In the genomic region with DNA sequence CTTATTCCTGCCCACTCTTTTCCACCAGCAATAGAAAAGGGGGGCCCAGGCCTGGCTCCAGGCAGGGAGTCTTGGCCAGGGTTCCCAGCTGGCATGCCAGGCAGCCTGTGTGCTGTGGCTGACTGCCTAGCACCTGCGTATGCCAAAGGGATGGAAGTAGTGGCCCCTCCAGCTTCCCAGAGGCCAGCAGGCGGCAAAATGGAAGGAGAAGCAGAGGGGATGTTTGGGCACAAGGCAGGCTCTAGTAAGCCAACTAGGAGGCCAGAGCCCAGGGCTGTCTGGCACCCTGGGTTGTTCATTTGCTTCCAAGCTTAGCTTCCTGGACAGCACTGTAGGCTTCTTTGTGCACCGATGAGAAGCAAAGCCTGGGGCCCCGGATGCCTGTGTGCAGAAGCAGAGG, we compare ENCODE assay signal across 12 mouse cellular contexts. TPM values are rescaled to one million over a fixed set of nuclear protein-coding genes. Genes with fewer than 3 reads are reported as not detected.
A peak's percentile ranks its signal among the peaks of the same experiment; 100 is the strongest.
DNase-seq lines count a peak whose midpoint lies in the region; ATAC-seq and TF ChIP-seq lines count a peak whose summit lies in the region.
"Had no signal": no experiment of that assay in that cellular context is flagged by ENCODE, and none has a peak within 500 bp of the region (broad histone marks: within the 10 kb centered on the region; RNA-seq: fewer than 3 reads in every experiment).

No protein-coding gene starts in this region.

- H3K27ac ChIP-seq in forebrain, embryonic 13.5 days, result no peak overlapping the region
- H3K27ac ChIP-seq in forebrain, embryonic 12.5 days, result no peak overlapping the region
- H3K27ac ChIP-seq in hindbrain, postnatal 0 days, result no peak overlapping the region
- H3K27ac ChIP-seq in hindbrain, embryonic 13.5 days, result no peak overlapping the region
- H3K27ac ChIP-seq: kidney, postnatal 0 days; limb, embryonic 12.5 days; stomach, embryonic 15.5 days had no signal

- no peak overlapping the region for H3K4me2 ChIP-seq in forebrain, embryonic 13.5 days
- no peak overlapping the region for H3K4me2 ChIP-seq in forebrain, embryonic 12.5 days
- no peak overlapping the region for H3K4me2 ChIP-seq in hindbrain, postnatal 0 days (ENCODE audit: low read depth, low read length)
- no peak overlapping the region for H3K4me2 ChIP-seq in hindbrain, embryonic 13.5 days
- H3K4me2 ChIP-seq: limb, embryonic 12.5 days; stomach, embryonic 15.5 days had no signal

- H3K36me3 ChIP-seq in forebrain, embryonic 13.5 days (ENCODE audit: poor library complexity, severe bottlenecking), result no peaks in the 10 kb centered on the region
- H3K36me3 ChIP-seq in forebrain, embryonic 12.5 days (replicated peaks), result no peaks in the 10 kb centered on the region
- H3K36me3 ChIP-seq in hindbrain, postnatal 0 days (ENCODE audit: insufficient read depth, low read length), result no peaks in the 10 kb centered on the region
- H3K36me3 ChIP-seq in hindbrain, embryonic 13.5 days, result no peaks in the 10 kb centered on the region
- H3K36me3 ChIP-seq: limb, embryonic 12.5 days; stomach, embryonic 15.5 days had no signal

- peaks cover 56% of the 10 kb centered on the region for H3K27me3 ChIP-seq in forebrain, embryonic 13.5 days
- peaks cover 58% of the 10 kb centered on the region for H3K27me3 ChIP-seq in forebrain, embryonic 12.5 days
- peaks cover 9% of the 10 kb centered on the region; the same call in 1 of the 2 replicates for H3K27me3 ChIP-seq in hindbrain, postnatal 0 days (ENCODE audit: insufficient read depth, low read length)
- H3K27me3 ChIP-seq in hindbrain, embryonic 13.5 days, result peaks cover 49% of the 10 kb centered on the region

- WGBS in forebrain, embryonic 13.5 days, result 69% methylated on average over 4 of the region's 4 CpGs
- 79% methylated on average over 4 of the region's 4 CpGs for WGBS in forebrain, embryonic 12.5 days
- WGBS in hindbrain, postnatal 0 days, result 71% methylated on average over 4 of the region's 4 CpGs
- WGBS in hindbrain, embryonic 13.5 days, result 89% methylated on average over 4 of the region's 4 CpGs

- ATAC-seq in forebrain, embryonic 13.5 days, result peak; percentile 46; the same call in 1 of the 2 replicates
- no peak for ATAC-seq in forebrain, embryonic 12.5 days (ENCODE audit: low FRiP score)
- peak; percentile 75; the same call in 1 of the 2 replicates for ATAC-seq in hindbrain, postnatal 0 days
- no peak for ATAC-seq in hindbrain, embryonic 13.5 days (ENCODE audit: low FRiP score)

- no peak overlapping the region for H3K4me3 ChIP-seq in forebrain, embryonic 13.5 days
- H3K4me3 ChIP-seq in forebrain, embryonic 12.5 days (replicated peaks), result no peak overlapping the region
- no peak overlapping the region for H3K4me3 ChIP-seq in hindbrain, postnatal 0 days (ENCODE audit: low read length)
- no peak overlapping the region for H3K4me3 ChIP-seq in hindbrain, embryonic 13.5 days
- H3K4me3 ChIP-seq: limb, embryonic 12.5 days; stomach, embryonic 15.5 days had no signal

- no peaks in the 10 kb centered on the region for H3K9me3 ChIP-seq in forebrain, embryonic 13.5 days (replicated peaks)
- H3K9me3 ChIP-seq in forebrain, embryonic 12.5 days, result no peaks in the 10 kb centered on the region
- H3K9me3 ChIP-seq in hindbrain, postnatal 0 days (ENCODE audit: low read length), result no peaks in the 10 kb centered on the region
- no peaks in the 10 kb centered on the region for H3K9me3 ChIP-seq in hindbrain, embryonic 13.5 days
- H3K9me3 ChIP-seq: limb, embryonic 12.5 days; stomach, embryonic 15.5 days had no signal

- H3K9ac ChIP-seq in forebrain, embryonic 13.5 days, result no peak overlapping the region
- no peak overlapping the region for H3K9ac ChIP-seq in forebrain, embryonic 12.5 days
- H3K9ac ChIP-seq in hindbrain, postnatal 0 days (replicated peaks; ENCODE audit: low read length), result no peak overlapping the region
- H3K9ac ChIP-seq in hindbrain, embryonic 13.5 days, result no peak overlapping the region
- H3K9ac ChIP-seq: limb, embryonic 12.5 days; stomach, embryonic 15.5 days had no signal

- H3K4me1 ChIP-seq in forebrain, embryonic 13.5 days, result peaks cover 30% of the 10 kb centered on the region
- H3K4me1 ChIP-seq in forebrain, embryonic 12.5 days, result peaks cover 16% of the 10 kb centered on the region
- peaks cover 6% of the 10 kb centered on the region; the same call in 1 of the 2 replicates for H3K4me1 ChIP-seq in hindbrain, postnatal 0 days (ENCODE audit: insufficient read depth, low read length)
- peaks cover 40% of the 10 kb centered on the region for H3K4me1 ChIP-seq in hindbrain, embryonic 13.5 days (replicated peaks)

- DNase-seq in hindbrain, postnatal 0 days (ENCODE audit: low spot score), result peak; percentile 74
- peak; percentile 76 for DNase-seq in Muller cell, postnatal 12 days (ENCODE audit: inconsistent ontology term)
- peak; percentile 90 to 91 for DNase-seq in cerebellum, postnatal 14 days
- no peak for DNase-seq in T-cell, adult 2 months (ENCODE audit: low spot score)
- DNase-seq in frontal cortex, postnatal 25 days (ENCODE audit: low spot score in 2 of 2), result no peak
- DNase-seq: lung, postnatal 10 days had no signal

- no peak for TF ChIP-seq CTCF in hindbrain, postnatal 0 days (IDR thresholded peaks at IDR 0.05; ENCODE audit: low read depth)

RNA-seq across cellular contexts. Expression of gene Stac2, which starts 5.5 kb away (rescaled TPM):
- 1.2 and 1.6 TPM in 2 replicates for polyA plus RNA-seq in forebrain, embryonic 13.5 days (2015; fragmentation: Nextera tagmentation; extraction: Ambion mirVana)
- 1.6 TPM in 2 replicates for polyA plus RNA-seq in forebrain, embryonic 12.5 days (2016; fragmentation: Nextera tagmentation; extraction: Ambion mirVana)
- 4.4 and 6.9 TPM in 2 replicates for total RNA-seq in hindbrain, postnatal 0 days (2014; rRNA removed)
- 5.8 and 6.1 TPM in 2 replicates for polyA plus RNA-seq in hindbrain, postnatal 0 days (2015; fragmentation: Nextera tagmentation; extraction: Ambion mirVana)
- 4.2 and 5.2 TPM in 2 replicates for polyA plus RNA-seq in hindbrain, embryonic 13.5 days (2015; fragmentation: Nextera tagmentation; extraction: Ambion mirVana)

RNA-seq across cellular contexts. Expression of gene Rpl19, which starts 21.2 kb away (rescaled TPM):
- 801 and 821 TPM in 2 replicates for polyA plus RNA-seq in forebrain, embryonic 13.5 days (2015; fragmentation: Nextera tagmentation; extraction: Ambion mirVana)
- 737 and 747 TPM in 2 replicates for polyA plus RNA-seq in forebrain, embryonic 12.5 days (2016; fragmentation: Nextera tagmentation; extraction: Ambion mirVana)
- total RNA-seq in hindbrain, postnatal 0 days (2014; rRNA removed), result 462 and 515 TPM in 2 replicates
- 650 and 673 TPM in 2 replicates for polyA plus RNA-seq in hindbrain, postnatal 0 days (2015; fragmentation: Nextera tagmentation; extraction: Ambion mirVana)
- 689 and 706 TPM in 2 replicates for polyA plus RNA-seq in hindbrain, embryonic 13.5 days (2015; fragmentation: Nextera tagmentation; extraction: Ambion mirVana)

RNA-seq across cellular contexts. Expression of gene Cacnb1, which starts 24.9 kb away (rescaled TPM):
- 25.9 and 29.9 TPM in 2 replicates for polyA plus RNA-seq in forebrain, embryonic 13.5 days (2015; fragmentation: Nextera tagmentation; extraction: Ambion mirVana)
- 22.5 and 29.3 TPM in 2 replicates for polyA plus RNA-seq in forebrain, embryonic 12.5 days (2016; fragmentation: Nextera tagmentation; extraction: Ambion mirVana)
- total RNA-seq in hindbrain, postnatal 0 days (2014; rRNA removed), result 83.4 and 84.4 TPM in 2 replicates
- polyA plus RNA-seq in hindbrain, postnatal 0 days (2015; fragmentation: Nextera tagmentation; extraction: Ambion mirVana), result 43.1 and 51.0 TPM in 2 replicates
- 51.6 and 57.4 TPM in 2 replicates for polyA plus RNA-seq in hindbrain, embryonic 13.5 days (2015; fragmentation: Nextera tagmentation; extraction: Ambion mirVana)

RNA-seq across cellular contexts. Expression of gene Arl5c, which starts 51.8 kb away (rescaled TPM):
- polyA plus RNA-seq in forebrain, embryonic 13.5 days (2015; fragmentation: Nextera tagmentation; extraction: Ambion mirVana), result 8.4 and 11.0 TPM in 2 replicates
- 7.0 and 7.8 TPM in 2 replicates for polyA plus RNA-seq in forebrain, embryonic 12.5 days (2016; fragmentation: Nextera tagmentation; extraction: Ambion mirVana)
- total RNA-seq in hindbrain, postnatal 0 days (2014; rRNA removed), result 2.0 and 2.6 TPM in 2 replicates
- 3.6 and 4.8 TPM in 2 replicates for polyA plus RNA-seq in hindbrain, postnatal 0 days (2015; fragmentation: Nextera tagmentation; extraction: Ambion mirVana)
- 10.7 TPM in 2 replicates for polyA plus RNA-seq in hindbrain, embryonic 13.5 days (2015; fragmentation: Nextera tagmentation; extraction: Ambion mirVana)

Comparison
In these comparisons a context has a peak if more than half of its experiments do, and no peak if none do; other contexts are left out.
1. ATAC-seq: peak in forebrain, embryonic 13.5 days (single experiment) and hindbrain, postnatal 0 days (single experiment); none in forebrain, embryonic 12.5 days (single experiment) and hindbrain, embryonic 13.5 days (single experiment).
2. DNase-seq: peak in hindbrain, postnatal 0 days (single experiment), Muller cell, postnatal 12 days (single experiment) and cerebellum, postnatal 14 days (2 of 2); none in T-cell, adult 2 months (single experiment) and frontal cortex, postnatal 25 days (0 of 2).